ENCODE assay signal across 8 mouse cellular contexts in the genomic region with DNA sequence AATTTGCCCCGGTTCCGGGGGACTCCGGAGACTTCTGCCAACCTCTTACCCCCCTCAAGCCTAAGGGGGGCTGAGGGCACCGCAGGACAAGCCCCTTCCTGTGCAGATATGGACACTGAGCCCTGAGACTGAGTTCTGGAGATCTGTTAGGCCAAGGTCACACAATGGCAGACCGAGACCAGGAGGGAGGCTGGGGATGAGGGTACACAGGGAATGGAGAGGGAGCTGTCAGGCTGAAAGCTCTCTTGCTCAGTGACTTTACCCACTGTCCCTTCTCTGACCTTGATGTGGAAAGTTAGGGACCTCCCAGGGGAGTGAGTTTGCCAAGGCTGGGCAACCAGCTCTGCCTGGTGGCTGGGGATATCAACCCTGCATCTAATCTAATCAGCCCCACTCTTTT.
DNase-seq lines count a peak whose midpoint lies in the region; ATAC-seq lines count a peak whose summit lies in the region.
"Had no signal": no experiment of that assay in that cellular context is flagged by ENCODE, and none has a peak within 500 bp of the region (broad histone marks: within the 10 kb centered on the region; RNA-seq: fewer than 3 reads in every experiment).

No protein-coding gene starts in this region.

- H3K9ac ChIP-seq in embryonic facial prominence, embryonic 13.5 days = peak overlapping the region; percentile 74
- H3K9ac ChIP-seq in hindbrain, embryonic 13.5 days = peak overlapping the region; percentile 78
- H3K9ac ChIP-seq in midbrain, embryonic 16.5 days (ENCODE audit: low read depth, low read length) = peak overlapping the region; percentile 80
- H3K9ac ChIP-seq: liver, embryonic 14.5 days had no signal

- H3K36me3 ChIP-seq in embryonic facial prominence, embryonic 13.5 days = no peaks in the 10 kb centered on the region
- H3K36me3 ChIP-seq in hindbrain, embryonic 13.5 days = no peaks in the 10 kb centered on the region
- H3K36me3 ChIP-seq in midbrain, embryonic 16.5 days (ENCODE audit: control insufficient read depth, insufficient read depth, low read length) = no peaks in the 10 kb centered on the region

- no peaks in the 10 kb centered on the region for H3K27me3 ChIP-seq in embryonic facial prominence, embryonic 13.5 days
- H3K27me3 ChIP-seq in hindbrain, embryonic 13.5 days = no peaks in the 10 kb centered on the region
- no peaks in the 10 kb centered on the region for H3K27me3 ChIP-seq in midbrain, embryonic 16.5 days (ENCODE audit: control insufficient read depth, insufficient read depth, low read depth, low read length)

- H3K27ac ChIP-seq in embryonic facial prominence, embryonic 13.5 days = peak overlapping the region; percentile 89
- H3K27ac ChIP-seq in hindbrain, embryonic 13.5 days = peak overlapping the region; percentile 99
- H3K27ac ChIP-seq in midbrain, embryonic 16.5 days (ENCODE audit: low read length) = peak overlapping the region; percentile 98
- H3K27ac ChIP-seq: liver, embryonic 14.5 days had no signal

- H3K4me3 ChIP-seq in embryonic facial prominence, embryonic 13.5 days = peak overlapping the region; percentile 42
- peak overlapping the region; percentile 31 for H3K4me3 ChIP-seq in hindbrain, embryonic 13.5 days
- H3K4me3 ChIP-seq in midbrain, embryonic 16.5 days (ENCODE audit: low read depth, low read length) = peak overlapping the region; percentile 27

- H3K4me2 ChIP-seq in embryonic facial prominence, embryonic 13.5 days = peak overlapping the region; percentile 79
- peak overlapping the region; percentile 59 for H3K4me2 ChIP-seq in hindbrain, embryonic 13.5 days
- peak overlapping the region; percentile 62 for H3K4me2 ChIP-seq in midbrain, embryonic 16.5 days (ENCODE audit: low read length)

- peaks cover 22% of the 10 kb centered on the region for H3K4me1 ChIP-seq in embryonic facial prominence, embryonic 13.5 days
- H3K4me1 ChIP-seq in hindbrain, embryonic 13.5 days (replicated peaks) = peaks cover 30% of the 10 kb centered on the region
- H3K4me1 ChIP-seq in midbrain, embryonic 16.5 days (ENCODE audit: control insufficient read depth, insufficient read depth, low read length) = peaks cover 24% of the 10 kb centered on the region

- WGBS in embryonic facial prominence, embryonic 13.5 days = 8% methylated on average over 5 of the region's 5 CpGs
- 3% methylated on average over 5 of the region's 5 CpGs for WGBS in hindbrain, embryonic 13.5 days
- 11% methylated on average over 5 of the region's 5 CpGs for WGBS in midbrain, embryonic 16.5 days

- ATAC-seq in embryonic facial prominence, embryonic 13.5 days (ENCODE audit: insufficient number of reproducible peaks, insufficient read depth, low FRiP score, low TSS enrichment, low read depth) = no peak
- ATAC-seq in hindbrain, embryonic 13.5 days (ENCODE audit: low FRiP score) = peak; percentile 15
- peak; percentile 33 for ATAC-seq in midbrain, embryonic 16.5 days

- H3K9me3 ChIP-seq in embryonic facial prominence, embryonic 13.5 days = peaks cover 7% of the 10 kb centered on the region
- H3K9me3 ChIP-seq in hindbrain, embryonic 13.5 days = peaks cover 7% of the 10 kb centered on the region; the same call in 1 of the 2 replicates
- no peaks in the 10 kb centered on the region for H3K9me3 ChIP-seq in midbrain, embryonic 16.5 days (replicated peaks; ENCODE audit: control insufficient read depth, low read length, poor library complexity, severe bottlenecking)

- peak; percentile 32 to 50 for DNase-seq in kidney, postnatal 4 days
- DNase-seq in kidney, adult 18-20 months = no peak
- no peak for DNase-seq in B cell, adult 2 months
- DNase-seq in urinary bladder, postnatal 25 days (ENCODE audit: low spot score) = no peak

Comparison
In these comparisons a context has a peak if more than half of its experiments do, and no peak if none do; other contexts are left out.
1. DNase-seq: peak in kidney, postnatal 4 days (2 of 2); none in kidney, adult 18-20 months (single experiment), B cell, adult 2 months (0 of 2) and urinary bladder, postnatal 25 days (single experiment).
2. Peak in every context shown above with its lines, with median percentiles within 50 percentile points of each other: H3K27ac ChIP-seq, H3K4me2 ChIP-seq, H3K4me3 ChIP-seq and H3K9ac ChIP-seq.